Mouse (Mus musculus): ENCODE results near the gene Got1. TPM values are rescaled to one million over a fixed set of nuclear protein-coding genes. Genes with fewer than 3 reads are reported as not detected.
"Not testable (repeated sequence)": the region's sequence is repeated elsewhere in the genome, so short reads cannot be mapped to it uniquely, and the experiment has no call there.

Got1 gene
- polyA plus RNA-seq, 1 experiment from 2014 or later = 75.4 TPM

DNA sequence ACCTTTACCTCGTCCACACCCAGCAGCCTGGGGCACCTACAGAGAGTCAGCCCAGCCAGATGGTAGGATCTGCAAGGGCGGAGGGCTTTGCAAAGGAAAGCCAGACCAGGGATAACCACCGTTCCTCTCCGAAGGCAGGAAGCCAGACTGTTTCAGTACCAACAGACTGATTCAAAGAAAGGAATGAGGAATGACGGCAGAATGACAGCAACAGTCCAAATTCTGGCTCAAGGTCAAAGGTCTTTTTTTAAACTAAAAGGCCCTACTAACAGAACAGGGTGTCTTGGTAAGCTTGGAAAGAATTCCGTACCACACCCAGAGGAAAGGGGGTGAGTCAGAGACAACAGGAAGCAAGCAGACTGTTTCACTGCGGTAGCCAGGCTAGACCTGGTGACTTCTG, 25.5 kb downstream of the Got1 start:
- Histone ChIP-seq H3K4me2 (no peak overlapping the region), H3K4me1 (replicated peaks) (peaks cover 12% of the 10 kb centered on the region), H3K9me3 (no peaks in the 10 kb centered on the region), H3K36me3 (peaks cover 46% of the 10 kb centered on the region), H3K27me3 (0 out of 2 replicates have a peak, but pooled peaks cover 8% of the 10 kb centered on the region), H3K4me3 (no peak overlapping the region), H3K9ac (no peak overlapping the region), H3K27ac (no peak overlapping the region)
- no peak for ATAC-seq (ENCODE audit: low FRiP score)
- WGBS = 87% methylated on average over 7 of the region's 7 CpGs

- Histone ChIP-seq H3K4me2 (no peak overlapping the region), H3K36me3 (peaks cover 36% of the 10 kb centered on the region), H3K9me3 (no peaks in the 10 kb centered on the region), H3K4me1 (replicated peaks) (peaks cover 12% of the 10 kb centered on the region), H3K27me3 (0 out of 2 replicates have a peak, but pooled peaks cover 12% of the 10 kb centered on the region), H3K9ac (no peak overlapping the region), H3K27ac (no peak overlapping the region), H3K4me3 (no peak overlapping the region)
- 90% methylated on average over 7 of the region's 7 CpGs for WGBS
- ATAC-seq (ENCODE audit: low FRiP score) = no peak
These were observed 27.0 kb downstream of the Got1 start for GRCm38 (mm10) chr19:43497440-43497839.

GRCm38 (mm10) chr19:43495846-43496245, 28.6 kb downstream of the Got1 start:
- ATAC-seq (ENCODE audit: low FRiP score) = no peak
- Histone ChIP-seq H3K4me2 (no peak overlapping the region), H3K27me3 (0 out of 2 replicates have a peak, but pooled peaks cover 12% of the 10 kb centered on the region), H3K4me1 (replicated peaks) (peaks cover 12% of the 10 kb centered on the region), H3K4me3 (no peak overlapping the region), H3K36me3 (peaks cover 25% of the 10 kb centered on the region), H3K9ac (no peak overlapping the region), H3K9me3 (no peaks in the 10 kb centered on the region), H3K27ac (no peak overlapping the region)
- 16% methylated on average over 5 of the region's 5 CpGs for WGBS

DNA sequence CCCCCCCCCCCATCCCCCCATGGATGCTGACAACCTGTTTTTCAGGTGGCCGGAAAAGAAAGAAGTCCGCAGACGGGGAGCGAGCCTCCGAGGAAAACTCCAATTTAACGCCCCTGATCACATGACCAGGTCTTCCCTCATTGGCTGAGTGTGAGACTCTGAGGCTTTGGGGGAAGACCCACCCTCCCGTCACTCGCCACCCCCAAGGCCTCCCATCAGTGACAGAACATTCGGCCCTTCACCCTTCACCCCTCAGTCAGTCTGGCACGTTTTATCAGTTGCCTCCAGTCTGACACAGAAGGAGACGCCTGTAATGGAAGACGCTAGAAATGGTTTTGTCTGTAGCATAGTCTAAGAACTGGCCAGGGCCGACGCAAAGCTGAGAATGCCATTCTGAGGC, 29.5 kb downstream of the Got1 start:
- Histone ChIP-seq H3K4me2 (peak overlapping the region; percentile 57), H3K27me3 (0 out of 2 replicates have a peak, but pooled peaks cover 12% of the 10 kb centered on the region), H3K4me3 (peak overlapping the region; percentile 31), H3K36me3 (peaks cover 16% of the 10 kb centered on the region), H3K27ac (no peak overlapping the region), H3K9ac (peak overlapping the region; percentile 29; the same call in 1 of the 2 replicates), H3K9me3 (no peaks in the 10 kb centered on the region), H3K4me1 (replicated peaks) (peaks cover 12% of the 10 kb centered on the region)
- WGBS = 15% methylated on average over 14 of the region's 14 CpGs
- ATAC-seq (ENCODE audit: low FRiP score) = no peak

DNA sequence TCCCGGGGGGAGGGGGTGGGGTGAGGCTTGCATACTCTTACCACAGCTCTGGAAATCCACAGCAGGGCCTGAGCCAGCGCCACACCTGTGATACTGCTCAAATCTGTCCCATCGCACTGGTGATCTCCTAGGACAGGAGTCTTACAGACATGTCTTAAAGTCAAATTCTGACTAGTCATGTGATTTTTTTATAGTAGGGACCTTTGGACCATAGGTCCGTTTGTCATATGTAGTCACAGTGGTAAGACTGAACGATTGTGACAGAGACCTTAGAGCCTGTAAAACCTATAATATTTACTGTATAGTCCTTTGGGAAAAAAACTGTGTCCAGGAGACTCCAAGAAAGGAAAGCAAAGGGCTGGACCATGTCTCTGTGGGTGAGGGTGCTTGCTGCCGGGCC, 30.5 kb downstream of the Got1 start:
- H3K27me3 ChIP-seq = 0 out of 2 replicates have a peak, but pooled peaks cover 12% of the 10 kb centered on the region
- H3K4me1 ChIP-seq (replicated peaks) = peaks cover 12% of the 10 kb centered on the region
- whole genome bisulfite sequencing = 87% methylated on average over 6 of the region's 6 CpGs

GRCm38 (mm10) chr19:43493316-43493715, 31.1 kb downstream of the Got1 start:
- not testable (repeated sequence) for H3K9ac ChIP-seq; H3K4me2 ChIP-seq; H3K36me3 ChIP-seq; H3K27ac ChIP-seq; ATAC-seq (ENCODE audit: low FRiP score); H3K9me3 ChIP-seq; H3K4me3 ChIP-seq
- Histone ChIP-seq H3K27me3 (0 out of 2 replicates have a peak, but pooled peaks cover 12% of the 10 kb centered on the region), H3K4me1 (replicated peaks) (peaks cover 12% of the 10 kb centered on the region)
- 66% methylated on average over 1 of the region's 1 CpGs for WGBS

More for the DNA sequence above, 30.5 kb downstream of the Got1 start:
- Histone ChIP-seq H3K4me2 (no peak overlapping the region), H3K36me3 (peaks cover 8% of the 10 kb centered on the region), H3K9me3 (no peaks in the 10 kb centered on the region), H3K27ac (no peak overlapping the region), H3K9ac (0 out of 2 replicates have a peak overlapping the region, but pooled peaks have one; percentile 29), H3K4me3 (no peak overlapping the region)
- no peak for ATAC-seq (ENCODE audit: low FRiP score)

DNA sequence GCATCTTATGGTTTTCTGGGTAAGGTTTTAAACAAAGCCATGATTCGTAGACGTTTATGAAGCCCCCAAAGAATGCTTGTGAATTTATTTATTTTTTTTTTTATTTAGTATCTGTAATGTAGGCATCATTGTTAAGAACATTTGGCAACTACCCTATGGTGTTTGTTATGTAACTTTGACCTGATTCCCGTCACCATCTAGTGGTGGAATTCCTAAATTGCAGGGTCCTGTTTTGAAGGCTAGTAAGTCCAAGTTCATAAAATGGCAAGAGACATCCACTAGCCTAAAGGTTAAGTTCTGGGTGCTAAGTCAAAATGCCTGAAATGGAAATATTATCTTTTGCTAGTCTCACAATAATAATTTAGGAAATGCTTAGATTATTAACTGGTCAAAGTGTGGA, 37.0 kb downstream of the Got1 start:
- no peak for ATAC-seq (ENCODE audit: low FRiP score)
- Histone ChIP-seq H3K27ac (no peak overlapping the region), H3K4me3 (no peak overlapping the region), H3K9ac (no peak overlapping the region), H3K27me3 (no peaks in the 10 kb centered on the region), H3K4me2 (no peak overlapping the region), H3K9me3 (no peaks in the 10 kb centered on the region), H3K36me3 (peaks cover under 1% of the 10 kb centered on the region; the same call in 1 of the 2 replicates), H3K4me1 (replicated peaks) (no peaks in the 10 kb centered on the region)
- 43% methylated on average over 3 of the region's 3 CpGs for WGBS

DNA sequence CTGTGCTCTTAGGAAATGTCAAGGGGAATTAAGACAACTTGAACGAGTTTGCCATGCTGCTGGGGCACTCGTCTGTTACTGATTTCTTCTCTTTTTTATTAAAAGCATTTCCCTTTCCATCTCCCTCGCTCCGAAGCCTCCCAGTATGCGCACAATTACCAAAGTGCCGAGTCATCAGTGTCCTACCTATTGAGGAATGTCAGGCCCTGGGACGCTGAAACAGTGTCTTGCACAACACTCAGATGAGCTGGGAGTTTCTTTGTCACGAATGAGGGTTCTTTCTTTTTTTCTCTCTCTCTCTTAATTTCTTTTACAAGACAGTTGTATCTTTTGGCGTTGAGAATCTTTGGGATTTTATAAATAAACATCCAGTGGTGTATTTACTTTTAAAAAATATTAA, 43.9 kb downstream of the Got1 start:
- H3K4me3 ChIP-seq = no peak overlapping the region
- no peak overlapping the region for H3K9ac ChIP-seq
- no peaks in the 10 kb centered on the region for H3K27me3 ChIP-seq
- WGBS = 70% methylated on average over 9 of the region's 9 CpGs
- H3K9me3 ChIP-seq = no peaks in the 10 kb centered on the region
- no peak overlapping the region for H3K27ac ChIP-seq
- no peak overlapping the region for H3K4me2 ChIP-seq
- ATAC-seq (ENCODE audit: low FRiP score) = no peak
- H3K4me1 ChIP-seq (replicated peaks) = peaks cover 7% of the 10 kb centered on the region; the same call in 1 of the 2 replicates
- no peaks in the 10 kb centered on the region; the same call in 1 of the 2 replicates for H3K36me3 ChIP-seq

DNA sequence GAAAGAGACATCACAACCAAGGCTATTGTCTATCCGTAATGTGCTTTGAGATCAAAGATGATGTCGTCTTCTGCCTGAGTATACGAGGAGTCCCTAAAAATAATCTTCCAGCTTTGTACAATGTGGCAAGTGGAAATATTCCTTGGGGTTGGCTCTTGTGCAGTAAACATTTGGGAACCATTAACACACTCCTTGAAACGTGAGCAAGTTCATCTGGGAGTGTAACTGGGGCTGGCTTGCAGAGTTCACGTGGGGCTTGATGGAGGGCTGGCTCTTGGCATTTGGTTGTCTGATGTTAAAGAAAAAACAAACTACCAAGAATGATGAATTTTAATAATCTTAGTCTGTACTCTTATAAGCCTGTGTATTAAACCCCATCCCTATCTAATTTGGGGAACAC, 45.0 kb downstream of the Got1 start:
- Histone ChIP-seq H3K36me3 (no peaks in the 10 kb centered on the region), H3K4me2 (no peak overlapping the region)

DNA sequence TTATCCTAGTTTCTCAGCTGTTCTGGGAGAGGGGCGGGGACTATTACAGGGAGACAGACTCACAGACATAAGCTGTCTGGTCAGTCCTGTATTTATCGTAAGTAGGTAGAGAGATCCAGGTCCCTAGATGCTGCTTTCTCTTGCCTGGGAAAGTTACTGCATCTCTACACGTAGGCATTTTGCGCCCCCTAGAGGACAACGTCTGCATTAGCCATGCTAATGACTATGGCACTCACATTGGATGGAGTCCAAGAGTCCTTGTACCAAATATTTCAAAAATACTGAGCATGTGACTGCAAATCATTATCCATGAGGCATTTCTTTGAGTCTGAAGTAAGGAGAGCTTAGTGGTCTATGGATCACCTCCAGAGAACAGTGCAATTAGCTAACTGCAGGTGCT, 45.5 kb downstream of the Got1 start:
- Histone ChIP-seq H3K27ac (no peak overlapping the region), H3K36me3 (no peaks in the 10 kb centered on the region), H3K4me3 (no peak overlapping the region), H3K9ac (no peak overlapping the region), H3K4me1 (replicated peaks) (peaks cover 7% of the 10 kb centered on the region; the same call in 1 of the 2 replicates), H3K9me3 (no peaks in the 10 kb centered on the region), H3K27me3 (no peaks in the 10 kb centered on the region), H3K4me2 (no peak overlapping the region)
- WGBS = 25% methylated on average over 5 of the region's 5 CpGs
- no peak for ATAC-seq (ENCODE audit: low FRiP score)

More for the DNA sequence above, 45.0 kb downstream of the Got1 start:
- Histone ChIP-seq H3K27ac (no peak overlapping the region), H3K4me3 (no peak overlapping the region), H3K4me1 (replicated peaks) (peaks cover 7% of the 10 kb centered on the region; the same call in 1 of the 2 replicates), H3K9me3 (no peaks in the 10 kb centered on the region), H3K9ac (no peak overlapping the region), H3K27me3 (no peaks in the 10 kb centered on the region)
- 87% methylated on average over 5 of the region's 5 CpGs for WGBS
- ATAC-seq (ENCODE audit: low FRiP score) = no peak

- 90% methylated on average over 5 of the region's 5 CpGs for WGBS
- no peak overlapping the region for H3K27ac ChIP-seq
- H3K36me3 ChIP-seq = no peaks in the 10 kb centered on the region
- peaks cover 7% of the 10 kb centered on the region; the same call in 1 of the 2 replicates for H3K4me1 ChIP-seq (replicated peaks)
- H3K27me3 ChIP-seq = no peaks in the 10 kb centered on the region
- no peak for ATAC-seq (ENCODE audit: low FRiP score)
- H3K4me3 ChIP-seq = no peak overlapping the region
- no peak overlapping the region for H3K9ac ChIP-seq
- no peaks in the 10 kb centered on the region for H3K9me3 ChIP-seq
- no peak overlapping the region for H3K4me2 ChIP-seq
These were observed 47.0 kb downstream of the Got1 start for GRCm38 (mm10) chr19:43477436-43477835.

GRCm38 (mm10) chr19:43476063-43476462, 48.3 kb downstream of the Got1 start:
- 69% methylated on average over 7 of the region's 7 CpGs for WGBS
- no peak overlapping the region for H3K4me2 ChIP-seq

GRCm38 (mm10) chr19:43475642-43476041, 48.8 kb downstream of the Got1 start:
- no peak overlapping the region for H3K4me3 ChIP-seq
- no peak overlapping the region for H3K27ac ChIP-seq
- H3K9ac ChIP-seq = no peak overlapping the region
- no peaks in the 10 kb centered on the region for H3K9me3 ChIP-seq
- H3K4me1 ChIP-seq (replicated peaks) = peaks cover 7% of the 10 kb centered on the region; the same call in 1 of the 2 replicates
- 40% methylated on average over 2 of the region's 2 CpGs for WGBS
- H3K4me2 ChIP-seq = no peak overlapping the region
- H3K27me3 ChIP-seq = no peaks in the 10 kb centered on the region
- no peak for ATAC-seq (ENCODE audit: low FRiP score)
- H3K36me3 ChIP-seq = no peaks in the 10 kb centered on the region

More at GRCm38 (mm10) chr19:43476063-43476462, 48.3 kb downstream of the Got1 start:
- Histone ChIP-seq H3K4me3 (no peak overlapping the region), H3K9ac (no peak overlapping the region), H3K27ac (no peak overlapping the region), H3K27me3 (no peaks in the 10 kb centered on the region), H3K4me1 (replicated peaks) (peaks cover 7% of the 10 kb centered on the region; the same call in 1 of the 2 replicates), H3K9me3 (no peaks in the 10 kb centered on the region), H3K36me3 (no peaks in the 10 kb centered on the region)
- no peak for ATAC-seq (ENCODE audit: low FRiP score)

All from hindbrain, embryonic 13.5 days (tissue).